Mouse (Mus musculus) liver, postnatal 0 days (tissue): ENCODE results near the gene Pdcd1lg2.

ENCODE experiments used
- CTCF ChIP-seq: sonication (generic); IDR thresholded peaks from 2 replicates; pipeline ENCODE4 v1.5.1; 2016; ENCODE audit warnings: antibody characterized with exemption, low read depth
- EP300 ChIP-seq: IDR thresholded peaks from 2 replicates; pipeline ENCODE4 v1.6.1; 2016; ENCODE audit warnings: antibody characterized with exemption, low read depth, mild to moderate bottlenecking

DNA sequence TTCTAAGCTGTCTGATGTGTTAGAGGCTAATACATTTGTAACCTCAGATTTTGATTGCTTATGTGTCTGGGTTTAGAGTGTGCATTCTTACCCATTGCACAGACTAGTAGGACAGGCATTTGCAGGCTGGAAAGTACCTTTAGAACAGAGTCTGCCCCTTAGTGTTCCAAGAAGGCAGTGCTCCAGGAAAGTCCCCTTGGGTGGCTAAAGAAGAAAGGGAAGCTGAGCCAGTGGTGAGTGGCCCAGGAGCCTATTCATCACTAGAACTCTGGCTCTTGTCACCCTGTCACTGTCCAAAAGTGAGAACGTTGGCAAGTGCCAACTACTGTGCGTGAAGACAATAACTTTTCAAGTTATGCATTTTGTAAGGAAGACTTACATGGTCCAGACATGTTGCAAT lies 7.2 kb downstream of the Pdcd1lg2 start:
- TF ChIP-seq CTCF (no peak), EP300 (no peak)
